Mouse (Mus musculus) CD8-positive naive resting alpha-beta T cell, adult 57 days (primary cell): ENCODE data around the gene Cops9. TPM values are rescaled to one million over a fixed set of nuclear protein-coding genes. Genes with fewer than 3 reads are reported as not detected.

ENCODE experiments used
- total RNA-seq: library from RNA; stranded (reverse); gene quantifications from one replicate; pipeline ENCODE4 v1.2.4, GENCODE M21; 2023

The Cops9 gene
- total RNA-seq = 85.1 TPM

GRCm38 (mm10) chr1:92641514-92642272, at the start of gene Cops9:
TSS of gene Cops9 (minus strand) at chr1:92641985.

GRCm38 (mm10) chr1:92648673-92649072, 6.9 kb upstream of the Cops9 start, which contains the start of gene Otos:
TSS of gene Otos (minus strand) at chr1:92648841.

GRCm38 (mm10) chr1:92617488-92617887, 24.3 kb downstream of the Cops9 start, which contains the start of gene Olfr12:
TSS of gene Olfr12 (plus strand) at chr1:92617788.

GRCm38 (mm10) chr1:92605482-92605881, 36.3 kb downstream of the Cops9 start, which contains the start of gene Olfr1410:
TSS of gene Olfr1410 (plus strand) at chr1:92605782.

GRCm38 (mm10) chr1:92594111-92594510, 47.7 kb downstream of the Cops9 start, which contains the start of gene Olfr1411:
TSS of gene Olfr1411 (plus strand) at chr1:92594411.

Other genes with a start within 250 kb of the Cops9 start
- 166 TPM for gene Ndufa10, start 168.1 kb downstream of the Cops9 start, total RNA-seq
- not detected for gene Olfr1416, start 156.9 kb downstream of the Cops9 start, total RNA-seq
- not detected for gene Olfr1415, start 145.9 kb downstream of the Cops9 start, total RNA-seq
- not detected for gene Olfr1414, start 123.3 kb downstream of the Cops9 start, total RNA-seq
- not detected for gene Olfr1413, start 70.7 kb downstream of the Cops9 start, total RNA-seq
- not detected for gene Olfr1412, start 56.2 kb downstream of the Cops9 start, total RNA-seq
- not detected for gene Olfr1411, start 47.6 kb downstream of the Cops9 start, total RNA-seq
- not detected for gene Olfr1410, start 36.2 kb downstream of the Cops9 start, total RNA-seq
- gene Olfr12, start 24.2 kb downstream of the Cops9 start, total RNA-seq = not detected
- not detected for gene Otos, start 6.9 kb upstream of the Cops9 start, total RNA-seq
- 5.1 TPM for gene Gpc1, start 189.7 kb upstream of the Cops9 start, total RNA-seq